Mouse (Mus musculus) embryonic facial prominence, embryonic 13.5 days (tissue): Measurements from ENCODE around the gene Unc13d. TPM values are rescaled to one million over a fixed set of nuclear protein-coding genes. Genes with fewer than 3 reads are reported as not detected.

Experiments
- ATAC-seq: fragments of 200-750 bp; cut with Nextera tagmentation; 2 replicates; pipeline ENCODE4 v1.8.0; 2017; ENCODE audit warnings: low read depth; ENCODE audit not compliant: insufficient number of reproducible peaks, insufficient read depth, low FRiP score, low TSS enrichment
- H3K27ac ChIP-seq: fragments of 300-500 bp; sonication (generic); 2 replicates; pipeline ENCODE4 v1.5.1; 2015; ENCODE audit warnings: moderate library complexity, mild to moderate bottlenecking, inconsistent platforms
- H3K27me3 ChIP-seq: fragments of 300-500 bp; sonication (generic); 2 replicates; pipeline ENCODE4 v1.6.1; 2015; ENCODE audit warnings: mild to moderate bottlenecking, inconsistent platforms
- H3K36me3 ChIP-seq: fragments of 300-500 bp; sonication (generic); 2 replicates; pipeline ENCODE4 v1.6.1; 2015; ENCODE audit warnings: mild to moderate bottlenecking, inconsistent platforms
- H3K4me1 ChIP-seq: fragments of 300-500 bp; sonication (generic); 2 replicates; pipeline ENCODE4 v1.6.1; 2015; ENCODE audit warnings: inconsistent platforms
- H3K4me2 ChIP-seq: fragments of 300-500 bp; sonication (generic); 2 replicates; pipeline ENCODE4 v1.6.1; 2015; ENCODE audit warnings: moderate library complexity, mild to moderate bottlenecking, inconsistent platforms
- H3K4me3 ChIP-seq: fragments of 300-500 bp; sonication (generic); 2 replicates; pipeline ENCODE4 v1.5.1; 2015; ENCODE audit warnings: mild to moderate bottlenecking, inconsistent platforms
- H3K9ac ChIP-seq: fragments of 300-500 bp; sonication (generic); 2 replicates; pipeline ENCODE4 v1.6.1; 2015; ENCODE audit warnings: mild to moderate bottlenecking, inconsistent platforms
- H3K9me3 ChIP-seq: fragments of 300-500 bp; sonication (generic); 2 replicates; pipeline ENCODE4 v1.6.1; 2016; ENCODE audit warnings: inconsistent platforms
- WGBS: fragments of 180-500 bp; shearing (Covaris S2); methylation state at CpG from one replicate; pipeline ENCODE4 v1.1.7; 2015; ENCODE audit warnings: mixed read lengths; 5-methylcytosine and 5-hydroxymethylcytosine counted together
- polyA plus RNA-seq: library from polyadenylated mRNA; unstranded; fragments of >200 nt; fragmentation: Nextera tagmentation; extraction: Ambion mirVana; gene quantifications from 2 replicates; pipeline ENCODE4 v1.2.1, GENCODE M21; 2015

The Unc13d gene
- polyA plus RNA-seq, 1 experiment from 2014 or later, result 2.7 TPM

GRCm38 (mm10) chr11:116036671-116037070 lies 41.1 kb downstream of the Unc13d start:
- ATAC-seq, result no peak
- Histone ChIP-seq H3K4me2 (no peak overlapping the region), H3K9me3 (no peaks in the 10 kb centered on the region), H3K9ac (no peak overlapping the region), H3K27ac (no peak overlapping the region), H3K4me1 (peaks cover 8% of the 10 kb centered on the region), H3K4me3 (no peak overlapping the region), H3K36me3 (peaks cover 44% of the 10 kb centered on the region), H3K27me3 (no peaks in the 10 kb centered on the region)
- WGBS, result 93% methylated on average over 3 of the region's 3 CpGs

- no peak for ATAC-seq
- WGBS, result 93% methylated on average over 6 of the region's 6 CpGs
- Histone ChIP-seq H3K36me3 (peaks cover 28% of the 10 kb centered on the region), H3K27me3 (no peaks in the 10 kb centered on the region), H3K4me2 (no peak overlapping the region), H3K4me3 (no peak overlapping the region), H3K4me1 (peaks cover 18% of the 10 kb centered on the region), H3K9me3 (no peaks in the 10 kb centered on the region), H3K27ac (no peak overlapping the region), H3K9ac (0 out of 2 replicates have a peak overlapping the region, but pooled peaks have one; percentile 11)
These were observed 43.2 kb downstream of the Unc13d start for GRCm38 (mm10) chr11:116034584-116034983.

GRCm38 (mm10) chr11:116030898-116031845 lies 46.6 kb downstream of the Unc13d start:
- 27% methylated on average over 14 of the region's 14 CpGs for WGBS
- Histone ChIP-seq H3K4me2 (peak overlapping the region; percentile 72), H3K27me3 (no peaks in the 10 kb centered on the region), H3K4me3 (peak overlapping the region; percentile 71), H3K27ac (peak overlapping the region; percentile 100), H3K4me1 (peaks cover 18% of the 10 kb centered on the region), H3K9me3 (no peaks in the 10 kb centered on the region), H3K36me3 (peaks cover 15% of the 10 kb centered on the region), H3K9ac (peak overlapping the region; percentile 95)
- no peak for ATAC-seq

- Histone ChIP-seq H3K4me1 (peaks cover 18% of the 10 kb centered on the region), H3K36me3 (peaks cover 15% of the 10 kb centered on the region), H3K27me3 (no peaks in the 10 kb centered on the region), H3K27ac (peak within 1 kb of the TSS; percentile 100), H3K4me2 (peak within 1 kb of the TSS; percentile 72), H3K9ac (peak within 1 kb of the TSS; percentile 95), H3K9me3 (no peaks in the 10 kb centered on the region), H3K4me3 (peak within 1 kb of the TSS; percentile 71)
- under 1% methylated on average over 67 of the region's 67 CpGs for whole genome bisulfite sequencing
- peak; percentile 92 for ATAC-seq
These were observed 47.5 kb downstream of the Unc13d start, which contains the start of gene Unk for GRCm38 (mm10) chr11:116030088-116030897. Unk (plus strand) TSS chr11:116030322.

GRCm38 (mm10) chr11:116029086-116029865 lies 48.5 kb downstream of the Unc13d start:
- 80% methylated on average over 6 of the region's 6 CpGs for WGBS
- ATAC-seq, result no peak

GRCm38 (mm10) chr11:116028177-116028865 lies 49.4 kb downstream of the Unc13d start:
- 78% methylated on average over 9 of the region's 9 CpGs for WGBS

More at GRCm38 (mm10) chr11:116029086-116029865, 48.5 kb downstream of the Unc13d start:
- peak overlapping the region; percentile 95 for H3K9ac ChIP-seq
- H3K9me3 ChIP-seq, result no peaks in the 10 kb centered on the region
- H3K4me3 ChIP-seq, result peak overlapping the region; percentile 71
- H3K27me3 ChIP-seq, result no peaks in the 10 kb centered on the region
- peaks cover 18% of the 10 kb centered on the region for H3K4me1 ChIP-seq
- peak overlapping the region; percentile 100 for H3K27ac ChIP-seq
- peak overlapping the region; percentile 72 for H3K4me2 ChIP-seq
- H3K36me3 ChIP-seq, result peaks cover 7% of the 10 kb centered on the region; the same call in 1 of the 2 replicates

GRCm38 (mm10) chr11:116027756-116028155 lies 50.0 kb downstream of the Unc13d start, which contains the start of gene H3f3b:
H3f3b (minus strand) TSS chr11:116027962.
- 76% methylated on average over 4 of the region's 4 CpGs for WGBS
- no peak for ATAC-seq

More at GRCm38 (mm10) chr11:116028177-116028865, 49.4 kb downstream of the Unc13d start:
- H3K9me3 ChIP-seq, result no peaks in the 10 kb centered on the region
- no peak overlapping the region for H3K27ac ChIP-seq
- H3K36me3 ChIP-seq, result 0 out of 2 replicates have a peak, but pooled peaks cover 6% of the 10 kb centered on the region
- ATAC-seq, result no peak
- H3K27me3 ChIP-seq, result no peaks in the 10 kb centered on the region
- H3K4me2 ChIP-seq, result no peak overlapping the region
- H3K4me3 ChIP-seq, result no peak overlapping the region
- peaks cover 18% of the 10 kb centered on the region for H3K4me1 ChIP-seq
- H3K9ac ChIP-seq, result no peak overlapping the region

GRCm38 (mm10) chr11:116025056-116025845 lies 52.5 kb downstream of the Unc13d start:
- Histone ChIP-seq H3K4me2 (no peak overlapping the region), H3K4me1 (peaks cover 11% of the 10 kb centered on the region), H3K9me3 (no peaks in the 10 kb centered on the region), H3K27ac (peak overlapping the region; percentile 72), H3K4me3 (no peak overlapping the region), H3K36me3 (peaks cover 17% of the 10 kb centered on the region), H3K27me3 (no peaks in the 10 kb centered on the region), H3K9ac (no peak overlapping the region)
- no peak for ATAC-seq
- WGBS, result 90% methylated on average over 3 of the region's 3 CpGs

More at GRCm38 (mm10) chr11:116027756-116028155, 50.0 kb downstream of the Unc13d start, which contains the start of gene H3f3b:
- Histone ChIP-seq H3K4me1 (peaks cover 17% of the 10 kb centered on the region), H3K9ac (no peak within 1 kb of the TSS), H3K4me3 (no peak within 1 kb of the TSS), H3K36me3 (0 out of 2 replicates have a peak, but pooled peaks cover 3% of the 10 kb centered on the region), H3K4me2 (no peak within 1 kb of the TSS), H3K27ac (no peak within 1 kb of the TSS), H3K27me3 (no peaks in the 10 kb centered on the region), H3K9me3 (no peaks in the 10 kb centered on the region)

GRCm38 (mm10) chr11:116024356-116024808 lies 53.4 kb downstream of the Unc13d start:
- no peaks in the 10 kb centered on the region for H3K27me3 ChIP-seq
- peak overlapping the region; percentile 74; the same call in 1 of the 2 replicates for H3K4me2 ChIP-seq
- H3K4me1 ChIP-seq, result peaks cover 8% of the 10 kb centered on the region
- H3K4me3 ChIP-seq, result peak overlapping the region; percentile 91
- peaks cover 17% of the 10 kb centered on the region for H3K36me3 ChIP-seq
- under 1% methylated on average over 37 of the region's 37 CpGs for WGBS
- ATAC-seq, result peak; percentile 96
- peak overlapping the region; percentile 99 for H3K27ac ChIP-seq
- H3K9me3 ChIP-seq, result no peaks in the 10 kb centered on the region
- peak overlapping the region; percentile 99 for H3K9ac ChIP-seq
